Mouse (Mus musculus): ENCODE measurements around the gene Cyth1. TPM values are rescaled to one million over a fixed set of nuclear protein-coding genes. Genes with fewer than 3 reads are reported as not detected.

The Cyth1 gene
- polyA plus RNA-seq, 1 experiment, result 16.7 TPM

DNA sequence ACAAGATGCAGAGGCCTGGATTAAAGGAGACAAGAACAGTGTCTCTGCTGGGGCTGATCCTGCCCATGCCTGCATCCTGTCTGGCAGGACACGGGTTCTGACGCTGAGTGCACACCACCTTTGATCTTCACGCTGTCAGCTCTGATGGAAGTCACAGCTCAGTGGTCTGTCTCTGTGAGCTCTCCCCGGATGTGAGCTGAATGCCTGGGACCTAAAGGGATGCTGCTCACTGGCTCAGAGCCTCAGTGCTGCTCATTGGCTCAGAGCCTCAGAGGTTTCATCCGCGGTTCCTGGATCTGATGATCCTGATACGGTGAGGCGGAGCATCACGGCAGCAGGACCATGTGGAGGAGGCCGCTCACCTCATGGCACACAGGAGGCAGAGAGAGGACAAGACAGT, 86.1 kb downstream of the Cyth1 start:
- no peak for DNase-seq (ENCODE audit: low read depth, low spot score)
- WGBS, result 78% methylated on average over 10 of the region's 10 CpGs

DNA sequence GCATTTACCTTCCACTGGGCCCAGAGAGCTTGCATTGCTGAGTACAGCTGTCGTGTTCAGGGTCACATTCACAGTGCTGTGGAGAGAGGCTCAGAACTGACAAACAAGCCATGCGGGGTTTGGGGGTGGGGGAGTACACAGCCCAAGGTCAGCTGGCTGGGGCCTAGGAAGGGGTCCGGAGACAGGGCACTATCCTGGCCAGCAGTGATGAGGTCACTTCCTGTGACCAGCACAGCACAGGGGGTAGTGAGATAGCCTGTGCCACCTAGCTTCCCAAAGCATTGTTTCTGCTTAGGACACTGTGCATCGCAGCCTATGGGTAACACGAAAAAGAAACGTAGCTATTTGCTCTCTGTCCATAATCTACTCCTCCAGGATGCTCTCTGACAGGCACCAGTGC, 87.2 kb downstream of the Cyth1 start:
- 77% methylated on average over 6 of the region's 6 CpGs for WGBS
- no peak for DNase-seq (ENCODE audit: low read depth, low spot score)

DNA sequence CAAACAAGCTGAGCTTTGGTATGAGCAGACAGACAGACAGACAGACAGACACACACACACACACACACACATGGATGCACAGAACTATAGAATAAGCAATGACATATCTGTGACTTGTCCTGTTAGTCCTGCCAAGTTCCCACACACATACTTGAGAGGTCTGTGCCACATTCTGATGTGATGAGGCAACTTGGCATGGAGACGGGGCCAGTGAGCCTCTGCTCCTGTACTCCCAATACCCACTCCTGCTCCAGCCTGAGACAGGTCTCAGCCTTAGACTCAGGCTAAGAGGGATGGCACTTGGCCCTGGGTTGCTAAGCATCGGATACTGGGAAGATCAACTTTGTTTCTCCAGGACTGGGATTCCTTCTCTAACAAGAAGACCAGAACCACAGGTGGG, 87.6 kb downstream of the Cyth1 start:
- no peak for DNase-seq (ENCODE audit: low read depth, low spot score)
- 75% methylated on average over 2 of the region's 2 CpGs for WGBS

DNA sequence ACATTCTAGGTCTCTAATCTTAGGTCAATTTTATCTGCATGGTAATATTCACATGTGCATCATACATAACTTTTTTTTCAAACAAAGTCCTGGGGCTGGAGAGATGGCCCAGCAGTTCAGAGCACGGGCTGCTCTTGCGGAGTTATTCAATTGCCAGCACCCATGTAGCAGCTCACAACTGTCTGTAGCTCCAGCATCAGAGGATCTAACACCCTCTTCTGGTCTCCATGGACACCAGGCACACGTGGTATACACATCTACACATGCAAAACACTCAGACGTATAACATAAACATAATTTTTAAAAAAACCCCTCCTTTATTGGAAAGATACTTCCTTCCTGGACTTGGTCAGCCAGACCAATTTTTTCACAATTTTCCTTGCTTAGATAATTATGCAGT, 89.6 kb downstream of the Cyth1 start:
- WGBS, result 65% methylated on average over 4 of the region's 4 CpGs
- no peak for DNase-seq (ENCODE audit: low read depth, low spot score)

DNA sequence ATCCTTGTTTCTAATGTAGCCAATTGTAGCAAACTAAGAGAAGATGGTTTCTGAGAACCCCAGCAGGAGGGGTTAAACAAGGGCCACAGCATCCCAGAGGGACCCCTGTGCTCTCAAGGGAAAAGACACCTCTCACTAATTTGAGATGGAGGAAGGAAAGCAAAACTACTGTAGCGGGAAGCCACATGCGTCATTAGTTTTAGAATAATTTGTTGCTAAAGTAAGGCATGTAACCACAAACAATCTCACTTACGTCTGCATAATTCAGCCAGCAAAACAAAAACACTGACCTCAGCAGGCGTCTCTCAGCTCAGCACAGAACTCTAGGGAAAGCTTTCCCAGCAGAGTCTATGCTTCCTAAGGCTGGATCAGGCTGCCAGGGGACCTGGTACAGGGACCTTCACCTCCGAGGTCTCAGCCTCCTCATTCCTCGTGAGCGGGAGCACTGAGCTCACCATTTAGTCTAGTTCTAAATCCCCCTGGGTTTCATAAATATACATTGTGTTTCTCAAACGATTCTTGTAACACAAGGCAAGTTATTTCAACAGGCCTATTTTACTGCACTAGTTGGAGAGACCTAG, 91.8 kb downstream of the Cyth1 start:
- no peak for DNase-seq (ENCODE audit: low read depth, low spot score)
- WGBS, result 66% methylated on average over 8 of the region's 8 CpGs

DNA sequence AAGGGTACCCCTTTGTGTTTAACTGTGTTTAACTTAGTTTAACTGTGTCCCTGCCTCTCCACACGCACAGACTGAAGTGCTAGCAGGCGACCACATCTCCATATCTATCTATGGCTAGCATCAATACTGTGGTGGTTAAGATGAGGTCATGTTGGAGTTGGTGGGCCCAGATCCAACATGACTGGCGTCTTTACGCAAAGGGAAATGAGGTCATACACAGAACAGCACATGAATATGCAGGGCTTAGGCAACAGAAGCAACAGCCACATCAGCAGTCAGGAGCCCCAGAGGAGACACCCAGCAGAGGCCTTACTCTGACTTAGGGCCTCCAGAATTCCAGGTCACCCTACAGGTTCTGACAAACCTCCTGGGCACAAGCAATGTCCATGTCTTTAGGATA, 95.4 kb downstream of the Cyth1 start:
- WGBS, result 68% methylated on average over 4 of the region's 4 CpGs
- no peak for DNase-seq (ENCODE audit: low read depth, low spot score)

DNA sequence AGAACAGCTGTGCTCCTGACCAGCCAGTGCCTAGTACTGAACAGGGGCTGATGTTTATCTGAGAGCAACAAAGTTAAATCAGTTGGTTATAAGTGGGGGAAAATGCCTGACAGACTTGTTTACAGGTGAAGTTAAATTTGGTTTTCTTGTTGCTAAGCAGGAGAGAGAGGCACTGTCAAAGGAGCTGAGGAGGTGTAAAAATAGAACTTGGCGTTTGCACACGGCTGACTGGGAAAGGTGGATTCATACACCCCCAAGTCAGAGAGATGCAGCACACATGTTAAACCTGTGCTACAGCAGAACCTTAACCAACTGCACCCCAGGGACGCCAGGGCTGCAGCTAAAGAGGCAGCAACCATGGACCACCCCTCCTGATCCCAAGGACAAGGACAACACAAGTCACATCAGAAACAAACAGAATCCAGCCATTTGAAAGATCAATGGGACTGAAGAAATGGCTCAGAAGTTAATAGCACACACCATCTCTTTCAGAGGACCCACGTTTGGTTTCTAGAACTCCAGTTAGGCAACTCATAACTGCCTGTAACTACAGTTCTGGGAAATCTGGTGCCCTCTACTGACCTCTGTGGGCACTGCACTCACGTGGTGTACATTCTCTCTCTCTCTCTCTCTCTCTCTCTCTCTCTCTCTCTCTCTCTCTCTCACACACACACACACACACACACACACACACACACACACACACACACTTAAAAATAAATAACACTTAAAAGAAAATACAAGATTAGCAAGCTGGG, 96.8 kb downstream of the Cyth1 start:
- DNase-seq (ENCODE audit: low read depth, low spot score), result no peak
- WGBS, result 88% methylated on average over 5 of the region's 5 CpGs

DNA sequence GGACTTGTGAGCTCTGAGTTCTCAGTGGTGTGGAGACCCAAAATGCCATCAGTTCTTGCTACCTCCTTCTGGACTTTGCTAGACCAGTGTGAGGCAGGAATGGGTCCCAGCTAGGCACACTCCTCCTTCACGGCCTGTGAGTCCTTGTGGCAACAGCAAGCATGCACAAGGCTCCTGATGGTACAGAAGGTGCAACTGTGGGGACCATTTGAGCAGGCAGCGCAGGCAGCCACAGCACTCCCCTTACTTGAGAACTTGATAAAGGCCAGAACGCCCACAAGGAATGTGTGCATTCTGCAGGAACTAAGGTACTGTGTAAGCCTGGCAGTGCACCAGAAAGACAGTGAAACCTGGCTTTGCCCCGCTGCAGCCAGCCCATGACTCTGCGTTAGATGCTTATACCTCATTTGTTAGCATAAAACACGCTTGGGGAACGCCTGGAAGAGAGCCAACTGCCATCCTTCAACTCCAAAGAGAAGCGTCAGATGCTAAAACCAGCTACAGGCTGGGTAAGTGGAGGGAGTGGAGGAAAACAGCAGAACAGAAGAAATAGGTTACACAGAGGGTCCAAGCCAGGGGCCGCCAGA, 98.2 kb downstream of the Cyth1 start:
- no peak for DNase-seq (ENCODE audit: low read depth, low spot score)
- 61% methylated on average over 9 of the region's 9 CpGs for whole genome bisulfite sequencing

DNA sequence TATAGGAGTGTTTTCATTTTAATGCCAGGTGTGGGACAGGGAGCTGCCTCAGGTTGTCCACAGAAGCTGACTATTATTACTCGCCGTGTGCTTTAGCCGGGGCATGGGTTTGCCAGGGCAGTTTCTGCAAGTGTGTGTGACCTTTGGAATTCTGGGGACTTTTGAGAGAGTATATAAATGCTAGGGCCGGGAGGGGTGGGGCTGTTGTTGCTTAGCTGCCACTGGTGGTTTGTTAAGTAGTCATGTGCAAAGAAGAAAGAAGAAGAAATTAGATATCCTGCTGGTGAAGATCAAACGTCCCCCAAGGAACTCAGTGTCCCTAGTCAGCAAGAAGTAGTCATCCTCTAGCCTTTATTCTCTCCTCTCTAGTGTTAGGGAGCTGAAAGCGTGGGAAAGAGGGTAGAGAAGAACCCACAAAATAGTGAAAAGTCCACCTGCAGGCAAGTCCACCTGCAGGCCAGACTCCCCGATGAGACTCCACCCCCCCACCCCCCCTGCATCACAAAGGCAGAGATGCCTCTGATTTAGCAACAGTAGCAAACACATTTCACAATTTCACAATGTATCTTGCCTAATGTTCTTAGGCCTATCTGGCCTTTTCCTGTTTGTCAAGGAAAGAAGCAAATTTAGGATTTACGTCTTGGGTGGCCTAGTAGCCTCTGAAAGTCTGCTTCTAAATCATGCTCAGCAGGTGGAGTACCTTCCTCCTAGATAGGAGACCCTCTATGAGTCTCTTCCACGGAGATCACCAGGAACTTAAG, 100.3 kb downstream of the Cyth1 start:
- peak; percentile 60 for DNase-seq (ENCODE audit: low read depth, low spot score)
- WGBS, result 39% methylated on average over 9 of the region's 9 CpGs

DNA sequence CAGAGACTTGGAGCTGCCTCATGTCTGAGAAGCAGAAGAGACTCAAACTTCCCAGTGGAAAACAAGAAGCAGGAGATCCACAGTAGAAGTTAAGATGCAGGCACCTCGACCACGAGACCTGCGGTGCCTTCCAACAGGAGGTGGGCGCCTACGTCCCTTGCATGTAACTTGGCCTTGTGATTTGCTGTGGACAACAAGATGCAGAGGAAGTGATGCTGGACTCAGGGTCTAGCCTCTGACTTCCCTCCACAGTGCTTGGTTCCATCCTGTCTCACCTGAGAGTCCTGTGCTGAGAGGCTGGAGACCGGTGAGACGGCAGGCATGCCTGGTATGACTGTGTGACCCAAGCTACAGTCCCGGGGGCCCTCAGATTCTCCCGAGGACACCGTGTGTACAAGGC, 101.9 kb downstream of the Cyth1 start:
- 89% methylated on average over 10 of the region's 10 CpGs for WGBS
- DNase-seq (ENCODE audit: low read depth, low spot score), result no peak

DNA sequence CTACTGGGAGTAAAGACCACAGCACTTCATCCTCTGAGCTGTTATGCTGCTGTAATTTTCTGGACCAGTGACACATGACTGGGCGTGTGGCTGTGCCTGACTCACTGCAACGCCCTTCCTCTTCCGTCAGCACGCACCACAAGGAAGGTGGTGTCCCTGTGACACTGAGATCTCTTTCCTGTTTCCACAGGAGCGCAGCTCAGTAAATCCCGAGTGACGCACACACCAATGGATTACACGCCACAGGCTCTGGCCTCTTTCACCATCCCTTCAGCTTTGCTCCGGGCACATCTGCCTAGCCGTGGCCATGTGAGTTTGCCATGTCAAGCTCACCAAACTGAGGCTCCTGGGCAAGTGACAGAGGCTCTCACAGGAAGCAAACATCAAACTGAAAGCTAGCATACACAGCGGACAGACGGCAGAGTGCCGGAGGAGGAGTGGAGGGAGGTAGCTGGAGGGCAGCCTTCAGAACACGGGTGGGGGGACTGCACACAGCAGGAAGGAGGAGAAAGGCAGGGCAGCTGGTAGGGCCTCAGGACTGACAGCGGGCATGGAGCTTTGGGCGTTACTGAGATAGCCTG, 102.5 kb downstream of the Cyth1 start:
- peak; percentile 70 for DNase-seq (ENCODE audit: low read depth, low spot score)

DNA sequence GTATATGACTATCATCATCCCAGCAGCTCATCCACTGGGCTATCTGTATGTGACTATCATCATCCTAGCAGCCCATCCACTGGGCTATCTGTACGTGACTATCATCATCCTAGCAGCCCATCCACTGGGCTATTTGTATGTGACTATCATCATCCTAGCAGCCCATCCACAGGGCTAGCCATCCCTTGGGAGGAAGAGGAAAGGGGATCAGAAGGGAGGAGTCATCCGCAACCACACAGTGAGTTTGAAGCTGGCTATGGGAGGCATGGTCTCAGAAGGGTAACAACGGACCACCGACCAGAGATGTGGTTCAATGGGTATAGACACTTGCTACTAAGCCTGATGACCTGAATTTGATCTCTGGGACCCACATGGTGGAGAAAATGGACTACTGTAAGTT, 103.3 kb downstream of the Cyth1 start:
- WGBS, result 83% methylated on average over 4 of the region's 4 CpGs
- no peak for DNase-seq (ENCODE audit: low read depth, low spot score)

More for the DNA sequence above, 102.5 kb downstream of the Cyth1 start:
- WGBS, result 23% methylated on average over 16 of the region's 16 CpGs

DNA sequence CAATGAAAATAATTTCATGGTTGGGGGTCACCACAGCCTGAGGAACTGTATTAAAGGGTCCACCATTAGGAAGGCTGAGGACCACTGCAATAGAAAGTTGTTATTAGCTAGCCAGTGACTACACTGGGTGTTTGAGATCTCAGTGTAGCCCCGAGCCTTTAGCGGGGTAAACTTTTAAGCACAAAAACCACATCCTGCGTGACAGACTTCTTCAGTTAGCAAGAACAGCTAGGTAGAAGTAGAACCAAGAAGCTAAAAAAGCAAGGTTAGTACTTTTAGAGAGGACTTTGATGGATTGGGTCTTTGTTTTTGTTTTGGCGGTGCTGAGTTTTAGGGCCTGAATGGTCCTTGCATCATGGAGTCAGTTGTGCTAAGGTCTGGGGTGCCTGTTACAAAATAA, 104.7 kb downstream of the Cyth1 start:
- WGBS, result 88% methylated on average over 4 of the region's 4 CpGs
- DNase-seq (ENCODE audit: low read depth, low spot score), result no peak

DNA sequence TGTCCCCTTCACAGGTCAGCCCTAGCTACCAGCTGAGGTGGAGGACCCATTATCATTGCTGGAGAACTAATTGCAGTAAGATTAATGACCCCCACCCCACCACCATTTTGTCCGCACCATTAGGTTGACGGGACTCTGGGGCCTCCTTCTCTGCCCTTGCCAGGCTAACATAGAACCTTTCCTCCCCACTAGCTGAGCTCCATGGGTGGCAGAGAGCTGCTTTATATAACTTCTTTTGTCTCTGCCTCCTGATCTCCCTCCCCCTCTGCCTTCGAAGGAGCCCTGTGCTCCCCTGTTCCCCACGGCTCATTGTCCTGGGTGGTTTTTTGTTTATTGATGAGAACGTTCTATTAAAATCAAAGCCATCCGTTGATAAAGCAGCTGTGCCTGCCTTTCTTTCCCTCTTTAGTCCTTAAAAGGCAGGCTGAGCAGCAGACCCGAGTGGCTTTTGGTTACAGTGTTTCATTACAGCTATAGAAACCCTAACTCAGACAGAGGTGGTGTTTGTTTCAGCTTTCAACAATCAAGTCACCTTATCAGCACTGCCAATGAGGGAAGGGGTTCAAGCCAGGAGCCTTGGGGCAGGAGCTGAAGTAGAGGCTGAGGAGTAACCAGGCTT, 105.7 kb downstream of the Cyth1 start:
- 64% methylated on average over 7 of the region's 7 CpGs for WGBS
- no peak for DNase-seq (ENCODE audit: low read depth, low spot score)

DNA sequence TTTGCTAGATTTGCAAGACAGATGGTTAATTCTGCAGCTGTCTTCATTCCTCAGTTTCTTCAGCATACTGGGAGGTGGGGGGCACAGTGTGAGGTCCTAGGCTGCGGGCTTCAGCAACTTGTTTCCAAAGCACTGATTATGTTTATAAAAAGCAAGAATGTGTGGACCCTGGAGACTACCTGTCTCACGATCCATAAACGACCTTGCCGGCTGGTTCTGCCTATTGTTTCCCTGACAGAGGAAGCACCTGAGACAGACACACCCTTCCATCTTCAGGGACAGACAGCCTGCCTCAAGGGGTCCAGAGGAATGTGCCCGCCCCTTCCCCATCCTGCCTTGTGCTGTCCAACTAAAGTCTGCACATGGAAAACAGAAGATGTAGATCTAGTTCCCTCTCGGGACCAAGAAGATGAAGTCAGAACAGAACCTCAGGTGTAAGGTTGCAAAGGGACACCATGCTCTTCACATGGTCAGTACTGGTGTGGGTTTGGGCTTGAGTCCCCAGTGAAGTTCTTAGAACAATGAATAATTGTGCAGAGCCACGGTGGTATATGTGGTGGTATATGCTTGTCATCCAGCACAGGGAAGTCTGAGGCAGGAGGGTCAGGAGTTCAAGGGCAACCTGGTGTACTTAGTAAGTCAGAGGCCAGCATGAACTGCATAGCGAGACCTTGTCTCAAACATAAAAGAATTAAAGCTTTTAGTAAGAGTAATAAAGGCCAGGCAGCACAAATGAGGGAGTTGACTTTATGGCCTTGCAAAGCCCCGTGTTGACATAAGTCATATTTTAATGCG, 107.4 kb downstream of the Cyth1 start:
- WGBS, result 36% methylated on average over 10 of the region's 10 CpGs

DNA sequence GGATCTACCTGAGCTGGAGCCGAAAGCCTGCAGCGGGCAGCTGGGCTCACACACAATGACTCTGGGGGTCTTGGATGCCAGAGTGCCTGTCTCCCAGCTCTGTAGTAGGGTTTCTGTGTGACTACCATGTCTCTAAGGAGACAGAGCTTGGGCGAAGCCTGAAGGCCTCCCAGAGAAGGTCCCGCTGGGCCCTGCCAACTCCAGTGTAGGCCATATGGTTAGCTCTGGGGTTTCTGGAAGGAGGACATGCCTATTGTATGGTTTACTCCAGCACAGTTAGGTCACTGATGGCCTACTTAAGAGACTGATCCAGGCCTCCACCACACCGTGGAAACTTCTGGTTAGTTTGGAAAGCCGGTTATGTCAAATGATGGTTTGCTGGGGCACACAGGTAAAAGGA, 110.0 kb downstream of the Cyth1 start:
- no peak for DNase-seq (ENCODE audit: low read depth, low spot score)
- 97% methylated on average over 6 of the region's 6 CpGs for WGBS

More for the DNA sequence above, 107.4 kb downstream of the Cyth1 start:
- DNase-seq (ENCODE audit: low read depth, low spot score), result no peak

DNA sequence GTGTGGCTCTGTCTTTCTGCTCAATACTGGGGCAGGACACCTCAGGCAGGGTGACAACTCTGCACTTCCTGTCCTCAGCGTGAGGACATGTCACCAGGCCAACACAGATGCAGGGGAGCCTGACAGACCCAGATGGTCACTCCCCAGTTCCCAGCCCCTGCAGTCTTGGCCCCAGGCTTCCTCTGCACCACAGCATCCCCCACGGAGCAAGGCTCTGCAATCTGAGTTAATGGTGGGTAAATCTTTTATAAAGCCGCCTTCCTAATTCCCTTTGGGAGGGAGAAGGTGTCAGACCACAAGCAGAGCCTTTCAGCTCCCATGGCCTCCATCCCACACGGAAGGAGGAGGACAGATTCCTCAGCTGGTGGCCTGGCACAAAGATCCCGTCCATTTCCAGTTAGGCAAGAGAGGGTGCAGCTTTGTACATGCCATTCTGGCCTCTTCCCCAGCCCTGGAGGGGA, 112.2 kb downstream of the Cyth1 start:
- 71% methylated on average over 5 of the region's 5 CpGs for WGBS
- no peak for DNase-seq (ENCODE audit: low read depth, low spot score)

DNA sequence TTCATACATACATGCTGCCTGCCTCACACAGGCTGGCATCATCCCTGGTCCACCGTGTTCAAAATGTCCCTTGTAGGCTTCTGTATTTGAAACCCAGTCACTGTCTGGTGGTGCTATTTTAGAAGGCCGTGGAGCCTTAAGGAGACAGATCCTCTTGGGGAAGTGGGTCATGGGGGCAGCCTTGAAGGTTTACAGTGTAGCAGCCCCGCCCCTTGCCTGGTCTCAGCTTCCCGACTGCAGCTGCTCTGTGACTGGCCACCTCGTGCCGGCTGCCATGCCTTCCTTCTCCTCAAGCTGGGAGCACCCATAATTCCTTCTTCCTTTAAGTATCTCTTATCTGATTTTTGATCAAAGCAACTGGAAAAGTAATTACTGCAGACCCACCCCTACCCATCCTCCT, 113.1 kb downstream of the Cyth1 start:
- DNase-seq (ENCODE audit: low read depth, low spot score), result no peak
- WGBS, result 40% methylated on average over 6 of the region's 6 CpGs

DNA sequence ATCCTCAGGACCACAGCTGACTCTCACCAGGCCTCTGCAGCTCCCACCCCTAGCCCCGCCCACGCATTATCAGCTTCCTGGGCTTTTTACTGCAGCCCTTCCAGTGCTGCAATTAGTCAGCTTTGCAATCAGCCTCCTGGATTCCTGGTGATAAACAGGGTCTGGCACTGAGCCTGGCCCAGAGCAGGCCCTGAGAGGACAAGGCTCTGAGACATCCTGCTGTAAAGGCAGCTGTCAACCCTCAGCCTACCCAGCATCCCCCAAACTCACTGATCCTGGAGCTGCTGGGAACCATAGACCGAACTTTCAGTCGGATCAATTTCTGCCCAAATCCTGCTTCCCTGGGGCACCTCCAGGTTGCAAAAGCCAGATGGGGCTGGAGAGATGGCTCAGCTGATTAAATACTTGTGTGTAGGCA, 114.6 kb downstream of the Cyth1 start:
- DNase-seq (ENCODE audit: low read depth, low spot score), result no peak
- WGBS, result 42% methylated on average over 4 of the region's 4 CpGs
